13 mouse cellular contexts compared by ENCODE assay signal in genomic region chr14:18463230-18463873, GRCm38 (mm10).
A peak's percentile ranks its signal among the peaks of the same experiment; 100 is the strongest.
DNase-seq lines count a peak whose midpoint lies in the region; ATAC-seq lines count a peak whose summit lies in the region.
"Had no signal": no experiment of that assay in that cellular context is flagged by ENCODE, and none has a peak within 500 bp of the region (broad histone marks: within the 10 kb centered on the region; RNA-seq: fewer than 3 reads in every experiment).

No protein-coding gene starts in this region.

- 29% methylated on average over 14 of the region's 14 CpGs for WGBS in heart, embryonic 13.5 days
- WGBS in lung, embryonic 16.5 days = 26% methylated on average over 14 of the region's 14 CpGs
- WGBS in forebrain, embryonic 14.5 days = 19% methylated on average over 14 of the region's 14 CpGs

- H3K9me3 ChIP-seq in heart, embryonic 13.5 days = no peaks in the 10 kb centered on the region
- no peaks in the 10 kb centered on the region for H3K9me3 ChIP-seq in lung, embryonic 16.5 days (ENCODE audit: control insufficient read depth, low read length)
- no peaks in the 10 kb centered on the region for H3K9me3 ChIP-seq in forebrain, embryonic 14.5 days (replicated peaks; ENCODE audit: control insufficient read depth, low read length)

- DNase-seq in heart, adult 18-20 months = no peak
- no peak for DNase-seq in lung, adult 18-20 months
- peak; percentile 72 for DNase-seq in ES-CJ7 (ENCODE audit: low read depth, low spot score)
- peak; percentile 53 for DNase-seq in forebrain, embryonic 14.5 days (ENCODE audit: low spot score)
- DNase-seq in gastrocnemius, adult 8-10 months (ENCODE audit: low spot score in 2 of 2) = no peak
- no peak for DNase-seq in adrenal gland, adult 2 months
- DNase-seq: cerebellum, adult 9-11 months; gastrocnemius, postnatal 10 days; lung, embryonic 14.5 days; thymus, postnatal 4 days had no signal

- no peak for ATAC-seq in heart, embryonic 13.5 days (ENCODE audit: extremely low read depth, insufficient number of reproducible peaks, low FRiP score, low TSS enrichment)
- ATAC-seq in lung, embryonic 16.5 days (ENCODE audit: low read depth) = no peak
- ATAC-seq in forebrain, embryonic 14.5 days = 0 out of 2 replicates have a peak, but pooled peaks have one; percentile 37
- ATAC-seq: intestine, postnatal 0 days had no signal

- peaks cover 13% of the 10 kb centered on the region; the same call in 1 of the 2 replicates for H3K4me1 ChIP-seq in heart, embryonic 13.5 days
- no peaks in the 10 kb centered on the region; the same call in 1 of the 2 replicates for H3K4me1 ChIP-seq in lung, embryonic 16.5 days (replicated peaks; ENCODE audit: control insufficient read depth, insufficient read depth, low read length)
- no peaks in the 10 kb centered on the region for H3K4me1 ChIP-seq in forebrain, embryonic 14.5 days (ENCODE audit: control insufficient read depth, insufficient read depth, low read length)

- no peak overlapping the region for H3K27ac ChIP-seq in heart, embryonic 13.5 days (replicated peaks)
- no peak overlapping the region for H3K27ac ChIP-seq in lung, embryonic 16.5 days (ENCODE audit: low read length)
- no peak overlapping the region for H3K27ac ChIP-seq in forebrain, embryonic 14.5 days (ENCODE audit: low read depth, low read length)

- no peaks in the 10 kb centered on the region for H3K36me3 ChIP-seq in heart, embryonic 13.5 days
- no peaks in the 10 kb centered on the region for H3K36me3 ChIP-seq in lung, embryonic 16.5 days (ENCODE audit: control insufficient read depth, insufficient read depth, low read length)
- H3K36me3 ChIP-seq in forebrain, embryonic 14.5 days (ENCODE audit: control insufficient read depth, insufficient read depth, low read length) = no peaks in the 10 kb centered on the region

- no peaks in the 10 kb centered on the region for H3K27me3 ChIP-seq in heart, embryonic 13.5 days (replicated peaks)
- no peaks in the 10 kb centered on the region for H3K27me3 ChIP-seq in lung, embryonic 16.5 days (ENCODE audit: control insufficient read depth, insufficient read depth, low read depth, low read length)
- no peaks in the 10 kb centered on the region for H3K27me3 ChIP-seq in forebrain, embryonic 14.5 days (replicated peaks; ENCODE audit: control insufficient read depth, insufficient read depth, low read length)

- peak overlapping the region; percentile 56; the same call in 1 of the 2 replicates for H3K9ac ChIP-seq in heart, embryonic 13.5 days
- no peak overlapping the region for H3K9ac ChIP-seq in lung, embryonic 16.5 days (ENCODE audit: low read length)
- no peak overlapping the region for H3K9ac ChIP-seq in forebrain, embryonic 14.5 days (ENCODE audit: low read length)
- H3K9ac ChIP-seq: lung, embryonic 14.5 days had no signal

- H3K4me3 ChIP-seq in heart, embryonic 13.5 days = peak overlapping the region; percentile 32
- H3K4me3 ChIP-seq in lung, embryonic 16.5 days (ENCODE audit: low read length) = peak overlapping the region; percentile 14; the same call in 1 of the 2 replicates
- no peak overlapping the region for H3K4me3 ChIP-seq in forebrain, embryonic 14.5 days (ENCODE audit: low read depth, low read length)

- peak overlapping the region; percentile 62 for H3K4me2 ChIP-seq in heart, embryonic 13.5 days
- H3K4me2 ChIP-seq in lung, embryonic 16.5 days (ENCODE audit: low read depth, low read length) = peak overlapping the region; percentile 34; the same call in 1 of the 2 replicates
- H3K4me2 ChIP-seq in forebrain, embryonic 14.5 days (ENCODE audit: low read length) = peak overlapping the region; percentile 29; the same call in 1 of the 2 replicates
- H3K4me2 ChIP-seq: lung, embryonic 14.5 days had no signal

Comparison
In these comparisons a context has a peak if more than half of its experiments do, and no peak if none do; other contexts are left out.
1. DNase-seq: peak in ES-CJ7 (single experiment) and forebrain, embryonic 14.5 days (single experiment); none in heart, adult 18-20 months (0 of 2), lung, adult 18-20 months (0 of 2), gastrocnemius, adult 8-10 months (0 of 2) and adrenal gland, adult 2 months (single experiment).
2. Peak in every context shown above with its lines, with median percentiles within 50 percentile points of each other: H3K4me2 ChIP-seq.